Mouse (Mus musculus): ENCODE measurements around the gene Gorasp1.
A peak's percentile ranks its signal among the peaks of the same experiment; 100 is the strongest.

Gorasp1 gene

DNA sequence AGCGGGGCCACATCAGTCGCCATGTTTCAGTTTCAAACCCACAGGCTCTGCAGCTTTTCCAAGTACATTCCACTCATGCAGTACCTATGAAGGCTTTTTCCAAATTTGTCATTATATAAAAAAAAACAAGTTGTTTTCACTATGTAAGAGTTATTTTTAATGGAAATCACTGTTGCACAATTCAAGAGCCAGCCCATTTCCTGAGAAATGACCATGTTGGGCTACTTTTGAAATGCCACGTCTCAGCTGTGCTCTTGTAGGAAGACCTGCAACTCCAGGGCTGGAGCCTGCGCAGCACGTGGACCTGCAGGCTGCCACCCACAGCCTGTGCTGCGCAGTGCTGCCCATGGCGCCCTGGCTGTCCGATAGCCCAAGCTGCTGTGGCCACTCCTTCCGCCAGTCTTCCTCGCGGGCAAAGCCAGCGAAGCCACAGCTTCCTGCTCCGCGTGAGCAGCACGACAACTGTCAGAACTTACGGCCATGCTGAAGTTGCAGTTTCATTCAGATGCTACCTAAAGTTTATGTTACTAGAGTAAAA, 12.2 kb downstream of the Gorasp1 start:
- peak; percentile 31 for DNase-seq

DNA sequence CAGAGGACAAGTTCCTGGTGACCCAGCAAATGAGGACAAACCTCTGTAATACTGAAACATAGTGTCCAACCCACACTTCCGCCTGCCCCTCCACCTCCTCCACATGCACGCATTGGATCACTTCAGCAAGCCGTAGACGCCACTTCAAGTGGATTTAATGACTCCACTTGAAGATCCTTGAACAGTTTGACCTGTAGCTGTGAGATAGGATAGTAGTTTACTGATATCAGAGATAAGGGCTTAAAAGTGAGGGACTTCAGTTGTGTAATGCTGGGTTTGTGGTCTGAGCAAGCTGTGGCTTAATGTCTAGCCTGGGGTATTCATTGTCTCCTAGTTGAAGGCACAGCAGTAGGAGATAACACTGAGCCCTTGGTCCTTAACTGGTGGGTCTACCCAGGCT, 13.9 kb downstream of the Gorasp1 start:
- DNase-seq, result no peak

DNA sequence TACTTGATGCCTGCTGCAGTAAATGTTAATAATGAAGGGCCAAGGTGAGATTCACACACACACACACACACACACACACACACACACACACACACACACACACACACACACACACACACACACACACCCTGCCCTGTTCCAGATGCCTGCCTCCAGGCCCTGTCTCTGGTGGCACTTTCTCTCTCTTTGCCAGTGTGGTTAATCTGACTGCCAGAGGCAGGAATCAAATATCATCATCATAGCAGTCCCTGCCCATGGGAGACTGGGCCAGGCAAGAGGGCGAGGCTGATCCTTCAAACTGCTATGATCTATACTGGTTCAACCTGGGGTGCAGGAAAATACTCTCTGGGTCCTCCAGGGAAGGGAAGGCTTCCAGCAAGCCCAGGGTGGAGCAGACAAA, 17.5 kb downstream of the Gorasp1 start:
- DNase-seq, result no peak

DNA sequence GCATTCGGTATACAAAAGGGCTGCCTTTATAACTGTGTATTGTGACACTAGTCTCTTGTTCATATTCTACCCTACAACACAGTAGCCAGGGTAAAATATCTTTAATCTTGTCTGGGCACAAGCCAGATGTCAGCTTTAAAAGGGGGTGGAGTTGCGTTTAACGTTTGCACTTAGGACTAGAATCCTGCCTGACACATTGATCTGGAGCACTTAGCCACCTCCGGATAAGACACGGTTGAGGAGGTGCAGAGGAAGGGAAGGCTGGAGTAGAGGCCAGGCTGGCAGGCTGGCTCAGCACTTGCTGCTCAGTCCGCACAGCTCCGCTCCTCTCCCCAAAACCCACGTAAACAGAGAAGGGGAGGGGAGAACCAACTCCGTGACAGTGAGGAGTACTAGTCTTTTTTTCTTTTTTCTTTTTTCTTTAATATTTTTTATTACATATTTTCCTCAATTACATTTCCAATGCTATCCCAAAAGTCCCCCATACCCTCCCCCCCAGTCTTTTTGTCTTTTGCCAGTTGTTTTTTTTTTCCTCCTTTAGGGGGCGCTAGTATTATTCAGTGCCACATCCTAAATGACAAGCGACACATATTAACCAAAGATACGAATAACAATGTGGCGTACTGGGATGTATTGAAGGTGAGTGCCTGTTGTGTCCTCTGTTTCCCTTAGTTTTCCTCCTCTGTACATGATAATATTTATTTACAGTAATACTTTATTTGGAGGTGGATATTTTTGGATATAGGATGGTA, 24.1 kb downstream of the Gorasp1 start:
- DNase-seq, result no peak

DNA sequence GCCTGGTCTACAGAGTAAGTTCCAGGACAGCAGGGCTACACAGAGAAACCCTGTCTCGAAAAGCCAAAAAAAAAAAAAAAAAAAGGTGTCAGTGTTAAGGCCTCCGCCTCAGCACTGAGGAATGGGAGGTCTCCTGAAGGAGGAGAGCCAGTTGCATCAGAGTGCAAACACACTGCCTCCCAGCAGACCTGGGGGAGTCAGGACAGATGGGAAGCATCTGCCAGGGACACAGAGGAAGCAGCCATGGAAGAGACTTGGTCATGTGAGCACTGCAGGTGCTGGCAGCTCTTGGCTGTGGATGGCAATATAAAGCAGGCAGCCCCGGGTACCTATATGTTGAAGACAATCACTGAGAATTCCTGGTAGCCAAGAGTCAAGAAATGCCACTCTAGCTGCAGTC, 27.4 kb downstream of the Gorasp1 start:
- no peak for DNase-seq

DNA sequence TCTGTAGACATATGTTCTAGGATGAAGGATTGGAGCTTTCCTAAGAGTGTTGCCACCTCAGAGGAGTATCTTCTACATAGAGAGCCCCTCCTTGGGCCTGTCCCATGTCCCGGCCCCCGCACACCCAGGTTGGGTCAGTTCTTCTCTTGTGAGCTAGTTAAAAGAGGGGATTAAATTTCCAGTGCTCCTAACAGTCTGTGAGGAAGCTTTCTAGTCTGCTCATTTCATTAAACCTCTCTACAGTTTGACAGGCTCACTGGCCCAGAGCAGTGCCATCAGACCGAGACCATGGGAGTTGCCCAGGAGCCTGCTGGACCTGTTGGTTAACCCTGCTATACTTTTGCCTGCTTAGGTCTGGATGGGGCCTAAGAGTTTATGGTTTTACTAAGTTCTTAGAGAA, 28.7 kb downstream of the Gorasp1 start:
- no peak for DNase-seq

DNA sequence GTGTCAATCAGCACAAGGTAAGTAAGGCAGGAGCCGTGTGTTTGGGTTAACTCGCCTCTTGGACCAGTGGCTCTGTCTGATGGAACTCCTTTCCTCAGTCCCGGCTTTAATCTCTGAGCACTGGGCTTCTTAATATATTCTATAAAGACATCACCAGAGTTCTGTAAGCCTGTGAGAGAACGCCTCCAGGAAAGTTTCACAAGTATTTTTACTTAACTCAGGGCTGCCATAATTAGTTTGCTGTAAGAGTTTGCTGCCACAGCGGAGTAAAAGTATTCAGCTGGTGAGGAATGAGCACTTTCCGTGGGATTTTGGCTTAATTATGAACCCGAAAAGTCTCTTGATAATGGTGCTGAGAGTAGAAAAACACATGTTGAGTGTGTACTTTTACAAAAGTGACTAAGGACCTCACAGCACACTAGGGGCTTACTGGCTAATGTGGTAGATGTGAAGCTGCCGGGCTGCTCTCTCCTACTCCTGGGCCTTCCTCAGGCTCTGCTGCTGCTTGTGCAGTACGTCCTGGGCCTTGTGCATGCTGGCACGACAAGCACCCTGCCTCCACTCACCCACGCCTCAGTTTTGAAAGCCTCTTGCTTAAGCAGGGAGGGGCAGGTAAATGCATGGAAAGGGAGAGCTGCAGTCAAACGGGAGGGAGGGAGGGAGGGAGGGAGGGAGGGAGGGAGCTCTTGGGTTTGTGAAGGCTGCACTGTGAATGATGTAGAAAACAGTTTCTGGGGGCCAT, 34.8 kb downstream of the Gorasp1 start:
- no peak for DNase-seq

DNA sequence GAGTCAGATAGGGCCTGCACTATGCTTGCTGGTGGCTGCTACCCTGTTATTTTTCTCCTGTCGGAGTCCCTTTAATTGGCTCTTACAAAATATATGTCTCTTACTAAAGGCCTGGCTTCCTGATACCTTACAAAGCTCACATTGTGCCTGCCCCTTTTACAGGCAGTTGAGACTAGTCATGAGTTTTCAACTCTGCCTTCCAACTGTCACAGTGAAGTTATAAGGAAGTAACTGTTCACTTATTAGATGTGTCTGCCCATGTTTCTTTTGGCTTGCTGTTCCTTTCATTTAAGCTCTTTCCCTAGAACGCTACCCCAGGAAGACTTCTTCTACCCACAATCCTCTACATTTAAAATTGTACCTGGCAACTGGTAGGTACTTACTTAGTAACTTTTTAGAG, 37.9 kb downstream of the Gorasp1 start:
- no peak for DNase-seq

DNA sequence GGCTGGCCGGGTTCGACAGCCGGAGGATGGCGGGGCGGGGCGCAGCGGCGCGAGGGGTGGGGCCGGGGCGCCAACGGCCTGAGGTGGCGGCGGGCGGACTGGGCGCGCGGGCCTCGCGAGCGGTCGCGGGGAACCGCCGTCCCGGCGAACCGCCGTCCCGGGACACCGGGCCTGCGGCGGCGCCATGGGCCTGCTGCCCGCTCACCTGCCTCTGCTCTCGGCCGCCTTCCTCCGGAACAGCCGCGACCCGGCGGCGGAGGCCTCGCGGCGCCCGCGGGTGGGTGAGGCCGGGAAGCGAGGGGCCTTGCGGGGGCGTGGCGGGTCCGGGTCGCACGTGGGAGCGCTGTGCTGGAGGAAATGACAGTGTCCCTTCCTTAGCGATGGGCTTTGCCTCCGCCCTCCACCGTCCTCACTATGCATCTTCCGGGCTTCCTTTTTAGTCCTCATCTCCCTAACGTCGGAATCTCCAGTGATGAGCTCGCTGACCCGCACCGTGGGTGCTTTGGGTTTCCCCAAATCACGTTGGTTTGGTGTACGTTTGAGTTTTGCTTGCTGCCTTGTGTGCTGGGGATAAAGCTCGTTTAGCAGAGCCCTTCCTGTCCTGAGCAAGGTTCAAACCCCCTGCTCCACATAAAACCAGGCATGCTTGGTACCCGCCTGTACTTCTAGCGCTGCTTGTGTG, 42.2 kb downstream of the Gorasp1 start:
- peak; percentile 55 for DNase-seq

DNA sequence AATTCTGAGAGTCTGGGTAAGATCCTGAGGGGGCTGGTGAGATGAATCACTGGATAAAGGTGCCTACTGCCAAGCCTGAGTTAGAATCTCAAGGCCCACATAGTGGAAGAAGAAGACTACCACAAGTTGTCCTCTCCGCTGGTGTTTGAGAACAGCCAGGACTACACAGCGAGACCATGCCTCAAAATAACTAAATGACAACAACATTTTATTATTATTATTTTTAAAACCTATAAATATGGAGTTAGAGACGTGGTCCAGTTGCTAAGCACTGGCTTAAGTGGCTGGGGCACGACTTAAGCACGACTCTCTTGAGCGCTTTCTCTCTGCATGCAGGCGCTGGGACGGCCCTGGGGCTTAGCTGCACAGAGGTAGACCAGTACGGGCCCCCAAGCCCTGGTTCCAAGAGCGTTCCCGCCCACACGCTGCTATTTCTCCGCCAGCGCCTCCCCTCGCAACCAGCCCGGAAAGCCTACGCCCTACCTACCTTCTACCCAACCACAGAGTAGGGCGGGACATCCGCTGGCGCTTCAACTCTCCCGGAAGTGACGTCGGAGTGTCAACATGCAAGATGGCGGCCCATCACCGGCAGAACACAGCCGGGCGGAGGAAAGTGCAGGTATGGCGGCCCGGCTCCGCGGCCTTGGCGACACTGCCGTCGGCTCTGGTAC, 42.9 kb downstream of the Gorasp1 start, which contains the start of gene Wdr48:
Gene Wdr48, plus strand, starts transcription at position 540 of the 671 bp plus-strand sequence.
- peak; percentile 100 for DNase-seq

DNA sequence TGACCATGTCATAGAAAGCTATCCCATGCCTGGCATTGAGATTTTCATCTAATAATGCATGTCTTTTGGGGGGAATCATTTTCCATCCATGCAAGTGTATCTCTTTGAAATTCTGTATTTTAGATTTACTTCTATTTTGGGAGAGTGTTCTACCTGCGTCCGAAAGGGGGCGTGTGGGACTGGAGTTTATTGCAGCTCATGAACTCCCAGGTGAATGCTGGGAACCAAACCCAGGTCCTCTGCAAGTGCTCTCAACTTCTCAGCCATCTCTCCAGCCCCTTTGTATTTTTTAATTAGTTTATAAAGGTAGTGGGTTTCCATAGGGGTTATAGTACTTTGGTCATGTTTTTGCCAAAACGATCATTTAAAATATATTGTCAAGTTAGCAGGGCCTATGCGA, 43.5 kb downstream of the Gorasp1 start:
- no peak for DNase-seq

DNA sequence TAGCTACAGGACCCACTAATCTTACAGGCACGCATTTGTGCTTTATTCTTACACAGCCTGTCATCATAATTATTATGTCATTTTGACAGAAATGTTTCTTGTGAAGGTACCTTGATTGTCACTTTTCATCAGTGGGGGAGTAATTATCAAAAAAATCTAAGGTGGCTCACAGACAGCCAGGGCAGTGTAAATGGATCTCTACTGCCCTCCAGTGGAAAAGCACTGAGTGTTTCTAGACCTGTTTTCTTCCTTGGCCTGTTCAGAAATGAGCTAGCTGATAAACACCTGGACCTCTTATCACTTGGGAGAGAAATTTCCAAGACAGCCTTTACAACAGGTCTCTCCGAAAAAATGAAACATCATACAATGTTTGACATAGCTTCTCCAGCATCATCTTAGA, 46.7 kb downstream of the Gorasp1 start:
- peak; percentile 46 for DNase-seq

DNA sequence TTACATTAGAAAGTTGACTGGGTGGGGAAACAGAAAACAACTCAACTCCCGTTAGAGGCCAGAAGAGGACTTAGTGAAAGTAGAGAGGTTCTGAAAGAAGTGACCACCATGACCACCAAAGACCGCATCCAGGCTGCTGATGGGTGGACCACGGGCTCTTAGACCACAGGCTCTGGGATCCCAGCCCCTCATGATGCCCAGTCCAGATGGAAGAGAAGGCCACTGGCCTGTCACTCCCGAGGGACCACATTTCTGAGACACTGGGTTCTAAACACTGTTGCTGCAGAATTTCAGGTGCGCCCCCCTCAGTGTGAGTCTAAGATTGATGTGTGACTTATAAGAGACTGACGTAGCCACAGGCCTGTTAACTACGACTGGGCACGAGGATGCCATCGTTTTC, 47.9 kb downstream of the Gorasp1 start:
- DNase-seq, result no peak

DNA sequence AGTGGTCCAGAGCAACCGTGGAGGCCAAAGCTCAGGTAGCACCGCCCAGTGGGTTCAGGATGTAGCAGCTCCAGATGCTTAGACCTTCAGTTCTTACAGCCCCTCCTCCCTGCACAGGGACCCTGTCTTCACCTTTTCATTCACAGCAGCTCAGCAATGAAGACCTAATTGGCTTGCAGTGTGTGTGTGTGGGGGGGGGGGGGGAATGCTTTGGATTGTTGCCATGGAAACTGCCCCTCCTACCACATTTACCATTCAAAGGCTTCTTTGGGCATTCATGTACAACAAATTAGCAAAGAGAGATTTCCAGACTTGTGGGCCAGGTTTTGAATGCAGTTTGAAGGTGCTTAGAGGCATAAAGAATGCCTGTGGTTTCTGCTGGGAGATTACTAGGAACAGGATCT, 48.5 kb downstream of the Gorasp1 start:
- no peak for DNase-seq

DNA sequence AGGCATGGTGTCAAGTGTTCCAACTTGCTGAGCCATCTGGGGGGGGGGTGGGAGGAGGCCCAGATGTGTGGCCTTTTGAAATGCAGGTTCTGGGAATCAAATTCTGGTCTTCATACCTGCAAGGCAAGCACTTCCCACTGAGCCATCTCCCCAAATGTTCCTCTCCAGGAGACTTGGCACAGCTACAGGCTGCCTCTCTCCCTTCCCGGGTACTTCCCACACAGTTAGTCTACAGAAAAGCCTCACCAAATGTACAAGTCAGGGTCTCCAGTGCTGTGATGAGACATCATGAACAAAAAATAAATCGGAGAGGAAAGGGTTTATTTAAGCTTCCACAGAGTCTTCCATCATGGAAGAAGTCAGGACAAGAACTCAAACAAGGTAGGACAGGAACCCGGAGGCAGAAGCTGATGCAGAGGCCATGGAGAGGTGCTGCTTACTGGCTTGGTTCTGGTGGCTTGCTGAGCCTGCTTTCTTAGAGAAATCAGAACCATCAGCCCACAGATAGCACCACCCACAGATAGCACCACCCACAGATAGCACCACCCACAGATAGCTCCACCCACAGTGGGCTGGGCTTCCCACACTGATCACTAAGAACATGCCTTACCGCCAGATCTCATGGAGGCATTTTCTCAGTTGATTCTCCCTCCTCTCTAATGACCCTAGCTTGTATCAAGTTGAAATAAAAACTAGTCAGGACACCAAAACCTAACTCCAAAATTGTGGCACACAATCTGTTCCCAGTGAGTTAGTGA, 50.0 kb downstream of the Gorasp1 start:
- peak; percentile 33 for DNase-seq
